Mouse (Mus musculus) megakaryocyte, adult 5-6 weeks (primary cell): Measurements from ENCODE around the gene Bach1. TPM values are rescaled to one million over a fixed set of nuclear protein-coding genes. Genes with fewer than 3 reads are reported as not detected.
A peak's percentile ranks its signal among the peaks of the same experiment; 100 is the strongest.
"Not testable (repeated sequence)": the region's sequence is repeated elsewhere in the genome, so short reads cannot be mapped to it uniquely, and the experiment has no call there.

ENCODE experiments used
- ATAC-seq: 2 replicates; pipeline ENCODE4 v1.8.0; 2016; ENCODE audit warnings: mild to moderate bottlenecking, inconsistent platforms; ENCODE audit not compliant: poor library complexity, severe bottlenecking
- total RNA-seq, 2 experiments: library from RNA; stranded (forward) in 1 of 2; stranded (reverse) in 1 of 2; fragments of 153-499, 151-499 nt in 1 of 2; fragments of 221-1000, 200-1000 nt in 1 of 2; gene quantifications; 2 replicates each; pipeline versions ENCODE4 v1.2.3 to v1.2.4; 2015 to 2017

Gene Bach1
- total RNA-seq, 2 experiments from 2014 or later = 53.5 to 90.8 TPM

- ATAC-seq = no peak
Observed at GRCm38 (mm10) chr16:87678667-87679066, 20.1 kb upstream of the Bach1 start.

GRCm38 (mm10) chr16:87680912-87681634 lies 17.7 kb upstream of the Bach1 start:
- 0 out of 2 replicates have a peak, but pooled peaks have one; percentile 12 for ATAC-seq

- ATAC-seq = no peak
Observed at GRCm38 (mm10) chr16:87681848-87682247, 16.9 kb upstream of the Bach1 start.

GRCm38 (mm10) chr16:87686458-87686857 lies 12.3 kb upstream of the Bach1 start:
- ATAC-seq = no peak

- no peak for ATAC-seq
Observed at GRCm38 (mm10) chr16:87687346-87687745, 11.4 kb upstream of the Bach1 start.

GRCm38 (mm10) chr16:87688328-87688727 lies 10.4 kb upstream of the Bach1 start:
- ATAC-seq = not testable (repeated sequence)

GRCm38 (mm10) chr16:87688823-87689222 lies 9.9 kb upstream of the Bach1 start:
- ATAC-seq = peak; percentile 85

- peak; percentile 81 for ATAC-seq
Observed at GRCm38 (mm10) chr16:87689225-87689624, 9.5 kb upstream of the Bach1 start.

- no peak for ATAC-seq
Observed at GRCm38 (mm10) chr16:87690506-87690905, 8.2 kb upstream of the Bach1 start.

GRCm38 (mm10) chr16:87691102-87691501 lies 7.6 kb upstream of the Bach1 start:
- ATAC-seq = no peak

GRCm38 (mm10) chr16:87692591-87692990 lies 6.2 kb upstream of the Bach1 start:
- ATAC-seq = no peak

GRCm38 (mm10) chr16:87697707-87698365 lies 909 bp upstream of the Bach1 start:
- ATAC-seq = no peak

- ATAC-seq = peak; percentile 6
Observed at GRCm38 (mm10) chr16:87699306-87699692, 554 bp downstream of the Bach1 start.

- peak; percentile 56 for ATAC-seq
Observed at GRCm38 (mm10) chr16:87699693-87700394, 1.1 kb downstream of the Bach1 start.

GRCm38 (mm10) chr16:87700395-87700765 lies 1.6 kb downstream of the Bach1 start:
- ATAC-seq = no peak

- ATAC-seq = no peak
Observed at GRCm38 (mm10) chr16:87701891-87702290, 3.1 kb downstream of the Bach1 start.

- no peak for ATAC-seq
Observed at GRCm38 (mm10) chr16:87702881-87703280, 4.1 kb downstream of the Bach1 start.

GRCm38 (mm10) chr16:87704225-87704624 lies 5.5 kb downstream of the Bach1 start:
- no peak for ATAC-seq

- peak; percentile 62 for ATAC-seq
Observed at GRCm38 (mm10) chr16:87705892-87706589, 7.3 kb downstream of the Bach1 start.

GRCm38 (mm10) chr16:87707335-87707734 lies 8.6 kb downstream of the Bach1 start:
- ATAC-seq = no peak

- ATAC-seq = no peak
Observed at GRCm38 (mm10) chr16:87708570-87708969, 9.8 kb downstream of the Bach1 start.
